Mouse (Mus musculus) stomach, embryonic 16.5 days (tissue): ENCODE measurements at regions not wholly inside any gene's neighbourhood (a gene's known extent, or its start where the extent isn't known, plus 50 kb on each side); places are given as distances from the start of the nearest gene placed in this dataset.

Experiments used
- ATAC-seq: fragments of 200-750 bp; cut with Nextera tagmentation; 2 replicates; pipeline ENCODE4 v1.8.0; 2017; ENCODE audit warnings: moderate number of reproducible peaks, moderate TSS enrichment; ENCODE audit not compliant: insufficient read depth, low FRiP score
- H3K27ac ChIP-seq: fragments of 300-500 bp; sonication (generic); 2 replicates; pipeline ENCODE4 v1.5.1; 2014; ENCODE audit warnings: low read length
- H3K27me3 ChIP-seq: fragments of 300-500 bp; sonication (generic); 2 replicates; pipeline ENCODE4 v1.6.1; 2014; ENCODE audit warnings: low read length, control low read depth, mixed read lengths; ENCODE audit not compliant: control insufficient read depth, insufficient read depth
- H3K36me3 ChIP-seq: fragments of 300-500 bp; sonication (generic); 2 replicates; pipeline ENCODE4 v1.6.1; 2014; ENCODE audit warnings: low read length; ENCODE audit not compliant: control insufficient read depth, insufficient read depth
- H3K4me1 ChIP-seq: fragments of 300-500 bp; sonication (generic); 2 replicates; pipeline ENCODE4 v1.6.1; 2014; ENCODE audit warnings: low read length, control low read depth, mixed read lengths; ENCODE audit not compliant: control insufficient read depth, insufficient read depth
- H3K4me2 ChIP-seq: fragments of 300-500 bp; sonication (generic); 2 replicates; pipeline ENCODE4 v1.6.1; 2014; ENCODE audit warnings: low read depth, low read length, mixed read lengths
- H3K4me3 ChIP-seq: fragments of 300-500 bp; sonication (generic); replicated peaks from 2 replicates; pipeline ENCODE4 v1.5.1; 2014; ENCODE audit warnings: mild to moderate bottlenecking, low read length
- H3K9ac ChIP-seq: fragments of 300-500 bp; sonication (generic); 2 replicates; pipeline ENCODE4 v1.6.1; 2014; ENCODE audit warnings: low read length
- H3K9me3 ChIP-seq: fragments of 300-500 bp; sonication (generic); replicated peaks from 2 replicates; pipeline ENCODE4 v1.6.1; 2016; ENCODE audit warnings: low read length, control low read depth; ENCODE audit not compliant: control insufficient read depth
- WGBS: fragments of 180-500 bp; shearing (Covaris S2); extraction: QIAGEN DNeasy Blood & Tissue Kit; methylation state at CpG from one replicate; pipeline ENCODE4 v1.1.7; 2014; 5-methylcytosine and 5-hydroxymethylcytosine counted together

GRCm38 (mm10) chr3:143238546-143238945 lies 356.7 kb upstream of the Pkn2 start:
- no peak overlapping the region for H3K9ac ChIP-seq
- H3K27me3 ChIP-seq: no peaks in the 10 kb centered on the region
- H3K4me3 ChIP-seq: no peak overlapping the region
- 83% methylated on average over 6 of the region's 6 CpGs for WGBS
- H3K27ac ChIP-seq: no peak overlapping the region
- H3K9me3 ChIP-seq: no peaks in the 10 kb centered on the region
- no peaks in the 10 kb centered on the region for H3K4me1 ChIP-seq
- no peak for ATAC-seq
- no peak overlapping the region for H3K4me2 ChIP-seq
- H3K36me3 ChIP-seq: no peaks in the 10 kb centered on the region

DNA sequence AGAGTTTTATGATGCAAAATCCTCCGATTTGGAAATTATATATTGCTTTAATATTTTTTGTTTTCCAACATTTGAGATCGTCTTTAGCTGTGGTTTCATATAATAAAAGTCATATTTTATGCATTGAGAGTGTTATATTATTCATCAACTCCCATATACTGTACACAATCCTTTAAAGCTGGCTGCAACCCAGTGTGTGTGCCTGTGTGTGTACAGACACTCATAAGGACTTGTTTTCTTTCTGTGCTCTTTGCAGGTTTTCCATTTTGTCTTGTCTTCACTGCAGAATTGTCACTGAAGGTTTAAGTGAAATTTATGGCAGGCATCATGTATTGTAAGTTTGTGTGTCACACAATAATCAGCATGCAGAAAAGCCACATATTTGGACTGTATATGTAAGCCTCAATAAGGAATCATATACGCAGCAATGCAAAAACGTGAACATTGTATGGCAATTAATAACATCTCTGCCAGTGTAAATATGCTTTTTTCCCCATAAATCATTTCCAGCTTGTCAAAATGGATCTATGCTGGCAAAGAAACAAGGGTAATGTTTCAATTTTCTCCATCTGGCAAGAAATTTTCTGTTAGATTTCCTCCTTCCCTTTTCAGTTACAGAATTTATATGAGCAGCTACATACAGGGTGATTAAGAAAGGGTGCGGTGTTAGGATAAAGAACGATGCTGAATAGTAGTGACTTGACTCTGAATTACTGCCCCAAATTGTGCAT lies 342.4 kb upstream of the Pkn2 start:
- 57% methylated on average over 6 of the region's 6 CpGs for WGBS
- no peak overlapping the region for H3K9ac ChIP-seq
- no peaks in the 10 kb centered on the region for H3K36me3 ChIP-seq
- no peak overlapping the region for H3K27ac ChIP-seq
- H3K4me1 ChIP-seq: no peaks in the 10 kb centered on the region
- H3K27me3 ChIP-seq: no peaks in the 10 kb centered on the region
- no peak overlapping the region for H3K4me2 ChIP-seq
- ATAC-seq: no peak
- H3K4me3 ChIP-seq: no peak overlapping the region
- H3K9me3 ChIP-seq: no peaks in the 10 kb centered on the region

GRCm38 (mm10) chr3:143193263-143193970 lies 311.6 kb upstream of the Pkn2 start:
- Histone ChIP-seq H3K36me3 (no peaks in the 10 kb centered on the region), H3K9ac (no peak overlapping the region), H3K4me1 (no peaks in the 10 kb centered on the region), H3K27me3 (no peaks in the 10 kb centered on the region), H3K9me3 (no peaks in the 10 kb centered on the region), H3K27ac (no peak overlapping the region), H3K4me2 (no peak overlapping the region), H3K4me3 (no peak overlapping the region)
- ATAC-seq: no peak
- 85% methylated on average over 6 of the region's 6 CpGs for WGBS

GRCm38 (mm10) chr3:143188931-143189330 lies 307.1 kb upstream of the Pkn2 start:
- Histone ChIP-seq H3K4me2 (no peak overlapping the region), H3K27me3 (no peaks in the 10 kb centered on the region), H3K4me1 (no peaks in the 10 kb centered on the region), H3K4me3 (no peak overlapping the region), H3K27ac (no peak overlapping the region), H3K9me3 (no peaks in the 10 kb centered on the region), H3K9ac (no peak overlapping the region), H3K36me3 (no peaks in the 10 kb centered on the region)
- no peak for ATAC-seq
- WGBS: 31% methylated on average over 7 of the region's 7 CpGs

DNA sequence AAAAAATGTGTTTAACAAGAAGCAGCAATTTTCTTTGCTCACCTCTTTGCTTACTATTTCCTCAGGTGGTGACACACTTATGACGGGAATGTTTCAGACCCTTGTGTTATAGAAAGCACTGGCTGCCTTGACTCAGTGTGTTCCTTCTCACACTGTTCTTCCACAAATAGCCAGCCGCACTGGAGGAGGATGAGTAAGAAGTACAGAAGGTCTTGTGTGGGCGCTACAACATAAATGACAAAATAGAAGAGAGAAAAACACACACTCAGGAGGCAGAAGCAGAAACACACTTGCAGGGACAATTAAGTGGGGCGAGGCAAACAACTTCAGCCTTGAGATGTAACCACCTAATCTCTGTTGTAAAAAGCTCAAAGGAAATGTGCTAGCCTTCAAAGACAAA lies 292.2 kb upstream of the Pkn2 start:
- Histone ChIP-seq H3K4me3 (no peak overlapping the region), H3K4me2 (no peak overlapping the region), H3K27me3 (no peaks in the 10 kb centered on the region), H3K4me1 (no peaks in the 10 kb centered on the region), H3K9ac (no peak overlapping the region), H3K27ac (no peak overlapping the region), H3K36me3 (no peaks in the 10 kb centered on the region), H3K9me3 (no peaks in the 10 kb centered on the region)
- WGBS: 83% methylated on average over 4 of the region's 4 CpGs
- ATAC-seq: no peak

DNA sequence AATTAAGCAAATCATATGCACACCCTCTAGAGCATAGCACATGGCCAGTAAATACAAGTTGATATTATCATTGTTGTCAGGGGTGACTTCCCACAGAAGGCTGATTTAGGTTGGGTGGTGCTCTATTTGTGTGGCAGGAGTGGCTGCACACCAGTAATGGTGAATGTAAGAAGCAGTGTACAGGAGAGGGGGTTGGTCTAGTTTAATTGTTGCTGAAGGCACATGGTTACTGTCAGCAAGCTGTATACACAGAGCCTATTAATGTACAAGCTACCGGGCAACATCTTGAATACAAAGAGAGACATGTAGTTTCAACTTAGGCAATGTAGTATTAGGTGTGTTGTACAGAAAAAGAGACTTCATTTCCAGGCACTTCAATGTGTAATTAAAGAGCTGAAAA lies 280.6 kb upstream of the Pkn2 start:
- Histone ChIP-seq H3K9me3 (no peaks in the 10 kb centered on the region), H3K4me1 (no peaks in the 10 kb centered on the region), H3K36me3 (no peaks in the 10 kb centered on the region), H3K27ac (no peak overlapping the region), H3K27me3 (no peaks in the 10 kb centered on the region), H3K9ac (no peak overlapping the region), H3K4me2 (no peak overlapping the region), H3K4me3 (no peak overlapping the region)
- WGBS: 46% methylated on average over 1 of the region's 1 CpGs
- ATAC-seq: no peak

DNA sequence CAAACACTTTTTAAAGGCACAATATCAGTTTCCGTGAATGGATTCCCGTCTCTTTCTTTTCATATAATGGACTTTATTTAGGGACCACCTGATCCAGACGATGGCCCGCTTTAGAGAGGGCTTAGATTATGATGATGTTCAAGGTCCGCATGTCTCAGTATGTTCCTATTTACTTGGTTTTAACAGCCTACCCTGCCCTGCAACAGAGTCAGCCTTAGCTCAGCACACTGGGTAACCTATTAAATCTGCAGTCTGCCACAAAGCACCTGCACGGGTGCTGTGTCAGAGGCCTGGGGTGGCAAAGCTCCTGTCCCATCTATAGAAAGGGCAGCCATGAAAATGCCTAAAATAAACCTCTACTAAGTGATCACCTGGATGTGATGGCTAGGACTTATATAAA lies 280.2 kb upstream of the Pkn2 start:
- Histone ChIP-seq H3K4me2 (no peak overlapping the region), H3K27ac (no peak overlapping the region), H3K36me3 (no peaks in the 10 kb centered on the region), H3K9ac (no peak overlapping the region), H3K4me1 (no peaks in the 10 kb centered on the region), H3K9me3 (no peaks in the 10 kb centered on the region), H3K27me3 (no peaks in the 10 kb centered on the region), H3K4me3 (no peak overlapping the region)
- ATAC-seq: no peak
- 91% methylated on average over 6 of the region's 6 CpGs for WGBS

GRCm38 (mm10) chr3:143158568-143158967 lies 276.8 kb upstream of the Pkn2 start:
- no peak for ATAC-seq
- Histone ChIP-seq H3K36me3 (no peaks in the 10 kb centered on the region), H3K4me1 (no peaks in the 10 kb centered on the region), H3K4me2 (no peak overlapping the region), H3K27me3 (no peaks in the 10 kb centered on the region), H3K9me3 (no peaks in the 10 kb centered on the region), H3K4me3 (no peak overlapping the region), H3K27ac (no peak overlapping the region), H3K9ac (no peak overlapping the region)
- 51% methylated on average over 5 of the region's 5 CpGs for WGBS

DNA sequence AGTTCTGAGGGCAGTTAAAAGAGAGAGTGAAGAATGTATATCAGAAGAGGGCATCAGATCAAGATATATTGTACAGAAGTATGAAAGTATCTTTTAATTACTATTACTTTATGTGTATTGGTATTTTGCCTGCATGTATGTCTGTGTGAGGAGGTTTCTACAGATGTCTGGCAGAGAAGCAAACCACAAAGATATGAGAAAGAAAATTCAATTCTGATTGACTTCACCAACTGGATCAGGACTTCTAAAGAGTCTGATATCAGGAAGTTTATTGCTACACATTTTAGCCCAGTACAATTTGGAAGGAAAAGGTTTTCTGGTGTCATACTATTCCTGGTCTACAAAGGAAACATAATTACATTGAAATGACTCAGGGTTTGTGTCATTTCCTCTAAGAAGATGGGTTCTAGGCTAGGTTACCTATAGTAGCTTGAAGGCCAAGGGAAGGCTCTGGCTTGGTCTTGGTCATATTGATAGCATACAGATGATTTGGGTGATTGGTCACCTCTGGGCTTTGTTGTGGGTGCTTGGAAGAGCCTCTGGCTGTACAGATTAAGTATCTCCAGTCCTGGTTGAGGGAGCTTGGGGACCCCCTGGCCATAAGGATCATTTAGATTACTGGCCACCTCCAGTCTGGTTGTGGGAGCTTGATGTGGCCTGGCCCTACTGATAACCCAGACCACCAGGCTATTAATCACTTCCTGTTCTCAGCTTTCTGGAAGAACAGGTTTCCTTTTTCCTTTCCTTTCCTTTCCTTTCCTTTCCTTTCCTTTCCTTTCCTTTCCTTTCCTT lies 275.1 kb upstream of the Pkn2 start:
- Histone ChIP-seq H3K4me3 (no peak overlapping the region), H3K27me3 (no peaks in the 10 kb centered on the region), H3K4me2 (no peak overlapping the region), H3K27ac (no peak overlapping the region), H3K36me3 (no peaks in the 10 kb centered on the region), H3K9ac (no peak overlapping the region), H3K4me1 (no peaks in the 10 kb centered on the region), H3K9me3 (no peaks in the 10 kb centered on the region)
- no peak for ATAC-seq
